Mouse (Mus musculus) ES-E14 (cell line): Measurements from ENCODE around the gene Gm2163.
"Not testable (repeated sequence)": the region's sequence is repeated elsewhere in the genome, so short reads cannot be mapped to it uniquely, and the experiment has no call there.

ENCODE experiments used
- HCFC1 ChIP-seq: IDR thresholded peaks from 2 replicates; pipeline ENCODE4 v1.6.1; 2012; ENCODE audit warnings: low read length, inconsistent platforms, borderline replicate concordance; ENCODE audit not compliant: insufficient read depth
- MAFK ChIP-seq: IDR thresholded peaks from 2 replicates; pipeline ENCODE4 v1.6.1; 2014; ENCODE audit warnings: mild to moderate bottlenecking, low read depth, low read length, inconsistent platforms; ENCODE audit not compliant: insufficient read depth
- ZC3H11A ChIP-seq: IDR thresholded peaks from 2 replicates; pipeline ENCODE4 v1.6.1; 2012; ENCODE audit warnings: low read depth, mild to moderate bottlenecking, inconsistent platforms, low read length, borderline replicate concordance

DNA sequence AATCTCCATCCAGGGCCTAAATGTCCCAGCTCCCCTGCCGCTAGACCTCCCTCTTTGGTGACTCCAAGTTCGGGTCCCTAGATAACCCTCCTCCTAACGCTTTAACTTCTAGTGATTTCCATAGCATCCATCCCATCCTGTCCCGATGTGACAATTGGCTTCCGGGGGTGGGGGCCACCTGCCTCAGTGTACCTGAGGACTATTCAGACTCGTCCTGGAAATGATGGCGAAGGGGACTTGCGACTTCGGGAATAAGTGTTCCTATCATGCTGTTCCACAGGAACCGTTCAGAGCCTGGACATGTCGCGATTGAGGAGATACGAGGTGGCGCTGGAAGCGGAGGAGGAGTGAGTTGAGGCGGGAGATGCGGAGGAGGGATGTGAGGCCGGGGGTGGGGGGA, 27.5 kb upstream of the Gm2163 start, which contains the start of gene Gm21586:
- not testable (repeated sequence) for TF ChIP-seq HCFC1, MAFK, ZC3H11A
